Mouse (Mus musculus) left cerebral cortex, postnatal 36 days (tissue): ENCODE results near the gene Mapre3. TPM values are rescaled to one million over a fixed set of nuclear protein-coding genes. Genes with fewer than 3 reads are reported as not detected.

ENCODE experiments used
- DNase-seq, 2 experiments: peaks; one replicate each; pipeline ENCODE4 v3.0.0; 2021 to 2022; ENCODE audit warnings: low spot score in 2 of 2, mixed read lengths in 1 of 2
- intact Hi-C: fragments of 180-260 bp; cut with DNase I; formaldehyde crosslinking; loops from one replicate; pipeline ENCODE4 v1.15.1; 2025
- total RNA-seq, 2 experiments: library from RNA; stranded (reverse); gene quantifications; 2 replicates each; pipeline ENCODE4 v1.2.3; 2021

Gene Mapre3
- total RNA-seq, 2 experiments from 2014 or later = 223 to 238 TPM

DNA sequence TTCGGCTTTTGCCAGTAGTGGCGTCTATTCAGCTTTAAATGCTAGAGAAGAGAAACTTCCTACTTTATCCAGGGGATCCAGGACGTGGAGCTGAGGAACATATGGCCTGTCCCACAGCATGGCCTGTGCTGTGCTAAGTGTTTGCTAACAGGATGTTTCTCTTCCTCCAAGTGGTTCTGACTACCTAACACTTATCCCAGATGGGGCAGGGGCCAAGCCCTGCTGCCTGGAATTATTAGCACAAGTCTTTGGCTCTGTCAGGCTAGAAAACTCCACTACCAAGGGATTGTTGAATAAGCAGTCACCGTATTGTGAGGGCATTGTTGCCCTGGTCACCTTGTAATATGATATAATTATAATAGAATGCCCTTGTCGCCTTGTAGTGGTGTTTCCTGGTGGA is 8.2 kb downstream of the Mapre3 start:
- DNase-seq = no peak
- intact Hi-C loops = no loop called here

DNA sequence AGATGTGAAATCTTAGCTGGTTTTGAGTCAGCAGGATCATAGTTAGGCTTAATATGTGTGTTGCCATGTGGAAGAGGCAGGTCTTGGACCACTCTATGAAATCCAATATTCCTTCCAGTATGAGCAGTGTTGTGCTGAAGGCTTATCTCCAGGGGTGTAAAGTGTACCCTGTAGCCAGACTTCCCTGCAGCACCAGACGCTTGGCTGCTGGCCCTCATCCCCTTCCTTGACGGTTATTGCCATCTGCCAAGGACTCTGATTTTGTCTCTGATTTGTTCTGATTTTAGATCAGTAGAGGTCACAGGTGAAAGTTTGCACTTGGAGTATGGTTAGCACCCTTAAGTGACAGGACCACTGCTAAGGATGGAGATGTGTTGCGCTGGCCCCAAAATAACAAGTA is 8.7 kb downstream of the Mapre3 start:
- intact Hi-C loops = no loop called here
- no peak for DNase-seq

DNA sequence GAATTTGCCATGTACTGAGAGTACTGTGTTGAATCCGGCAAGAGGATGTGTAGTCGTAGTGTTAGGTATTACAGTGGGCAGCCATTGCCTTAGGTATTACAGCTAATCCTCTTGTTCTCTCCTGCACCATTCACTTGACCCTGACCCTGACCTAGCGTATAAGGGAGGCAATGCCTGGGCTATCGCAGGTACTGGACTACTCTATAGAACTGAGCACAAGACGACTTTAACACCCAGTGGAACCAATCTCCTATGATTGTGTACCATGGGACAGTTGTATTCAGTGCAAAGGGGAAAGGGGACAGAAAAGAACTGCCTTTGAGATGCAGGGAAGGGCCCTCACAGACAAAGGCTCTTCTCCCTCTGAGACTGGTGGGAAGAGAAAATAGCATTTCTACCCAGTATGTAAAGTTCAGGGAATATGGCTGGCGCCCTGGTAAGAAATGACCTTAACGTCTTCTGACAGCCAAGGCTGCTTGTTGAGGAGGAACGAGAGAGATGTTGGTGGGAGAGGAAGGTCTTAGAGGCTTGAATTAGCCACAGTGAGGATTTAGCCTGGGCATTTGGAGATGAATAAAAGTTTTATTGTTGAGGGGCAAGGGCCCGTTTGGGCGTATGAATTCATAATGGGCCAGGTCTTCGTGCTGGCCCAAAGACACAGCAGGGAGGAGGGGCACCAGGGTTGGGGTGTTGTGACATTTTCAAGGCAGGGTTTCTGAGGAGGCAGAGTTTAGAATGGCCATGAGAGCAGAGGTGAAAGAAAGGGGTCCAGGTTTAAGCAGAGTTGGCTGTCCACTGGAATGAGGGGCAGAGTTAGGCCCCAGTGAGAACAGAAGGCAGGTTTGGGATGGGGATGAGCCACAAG is 9.9 kb downstream of the Mapre3 start:
- intact Hi-C loops = no loop called here
- DNase-seq = no peak

DNA sequence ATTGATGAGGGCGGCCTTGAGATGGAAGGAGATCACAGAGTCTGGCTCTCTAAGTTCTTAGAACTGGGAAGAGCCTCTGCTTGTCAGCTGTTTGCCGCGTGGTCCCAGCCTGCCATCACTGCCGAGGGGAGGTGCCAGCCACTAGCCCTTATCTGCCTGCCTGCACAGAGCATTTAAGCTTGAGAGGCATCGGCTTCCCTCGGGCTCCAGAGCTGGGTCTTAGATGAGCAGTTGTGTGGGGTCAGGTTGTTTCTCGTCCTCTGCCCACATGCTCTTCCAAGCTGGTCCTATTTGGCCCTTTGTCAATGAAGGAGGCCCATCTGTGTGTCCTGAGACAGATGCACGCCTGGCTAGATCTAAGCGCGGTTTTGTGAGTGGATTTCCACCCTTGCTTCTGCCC is 10.7 kb downstream of the Mapre3 start:
- intact Hi-C loops = no loop called here
- DNase-seq = no peak

DNA sequence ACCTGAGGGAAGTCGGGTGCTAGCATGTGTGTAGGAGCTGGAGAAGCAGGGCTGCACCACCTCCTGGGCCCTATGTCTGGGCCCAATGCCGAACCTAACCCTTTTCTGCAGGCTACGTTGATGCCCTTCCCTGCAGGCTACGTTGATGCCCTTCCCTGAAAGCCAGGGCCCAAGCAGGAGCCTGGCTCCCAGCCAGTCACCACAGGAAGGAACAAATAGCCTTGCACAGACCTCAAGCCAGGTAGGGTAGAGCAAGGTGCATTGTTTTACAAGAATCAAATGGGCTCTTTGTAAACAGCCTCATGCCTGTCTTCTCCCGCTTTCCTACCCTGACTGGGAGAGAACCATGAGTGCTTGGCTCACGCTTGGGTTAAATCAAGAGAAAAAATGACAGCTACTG is 11.4 kb downstream of the Mapre3 start:
- intact Hi-C loops = no loop called here
- DNase-seq = no peak

DNA sequence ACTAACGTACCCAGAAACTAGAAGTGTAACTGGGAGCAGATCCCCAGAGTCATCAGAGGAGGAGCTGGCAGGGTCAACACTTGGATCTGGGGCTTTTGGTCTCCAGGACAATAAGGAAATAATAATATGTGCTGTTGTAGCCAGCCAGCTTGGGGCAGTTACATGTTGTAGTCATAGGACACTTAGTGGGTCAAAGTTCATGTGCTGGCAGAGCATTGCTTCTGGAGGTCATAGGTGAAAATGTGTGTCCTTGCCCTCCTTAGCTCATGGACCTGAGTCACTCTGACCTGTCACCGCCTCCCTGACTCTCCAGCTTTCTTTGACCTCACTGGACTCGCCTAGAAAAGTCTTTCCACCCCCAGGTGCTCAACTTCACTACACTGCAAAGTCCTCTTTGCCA is 19.0 kb downstream of the Mapre3 start:
- no peak for DNase-seq
- intact Hi-C loops = no loop called here

DNA sequence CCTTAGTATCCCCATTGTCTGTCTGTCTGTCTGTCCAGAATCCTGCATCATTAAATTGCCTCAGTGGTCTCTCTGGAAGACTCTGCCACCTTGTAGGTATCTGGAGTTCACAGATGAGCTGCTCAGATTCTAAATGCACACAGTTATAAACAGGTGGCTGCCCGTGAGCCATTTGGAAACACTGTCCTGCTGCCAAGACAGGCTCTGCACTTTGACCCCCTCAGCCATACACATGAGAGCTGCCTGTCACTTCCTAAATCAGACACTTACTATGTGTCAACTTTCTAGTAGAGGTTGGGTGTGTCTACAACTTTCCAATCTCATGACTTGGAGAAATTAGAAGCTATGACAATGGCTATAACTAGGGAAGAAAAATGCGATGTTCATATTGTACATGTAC is 25.3 kb downstream of the Mapre3 start:
- intact Hi-C loops = no loop called here

DNA sequence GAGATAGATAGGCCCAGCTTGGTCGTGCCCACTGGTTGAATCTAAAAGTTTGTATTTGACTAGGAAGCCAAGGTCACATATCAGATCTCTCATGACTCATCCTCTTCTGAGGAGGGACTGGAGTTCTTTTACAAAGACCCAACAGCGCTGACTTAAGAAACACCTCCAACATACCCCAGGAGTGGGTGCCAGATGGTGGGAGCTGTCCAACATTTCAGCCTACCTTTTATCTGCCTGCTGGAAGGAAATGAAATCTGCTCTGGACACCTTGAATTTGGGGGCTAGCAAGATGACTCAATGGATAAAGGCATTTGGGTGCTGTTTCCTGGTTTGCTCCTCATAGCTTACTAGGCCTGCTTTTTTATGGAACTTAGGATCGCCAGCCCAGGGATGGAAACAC is 27.5 kb downstream of the Mapre3 start:
- DNase-seq = no peak
- intact Hi-C loops = no loop called here

More for the DNA sequence above, 25.3 kb downstream of the Mapre3 start:
- DNase-seq = no peak

DNA sequence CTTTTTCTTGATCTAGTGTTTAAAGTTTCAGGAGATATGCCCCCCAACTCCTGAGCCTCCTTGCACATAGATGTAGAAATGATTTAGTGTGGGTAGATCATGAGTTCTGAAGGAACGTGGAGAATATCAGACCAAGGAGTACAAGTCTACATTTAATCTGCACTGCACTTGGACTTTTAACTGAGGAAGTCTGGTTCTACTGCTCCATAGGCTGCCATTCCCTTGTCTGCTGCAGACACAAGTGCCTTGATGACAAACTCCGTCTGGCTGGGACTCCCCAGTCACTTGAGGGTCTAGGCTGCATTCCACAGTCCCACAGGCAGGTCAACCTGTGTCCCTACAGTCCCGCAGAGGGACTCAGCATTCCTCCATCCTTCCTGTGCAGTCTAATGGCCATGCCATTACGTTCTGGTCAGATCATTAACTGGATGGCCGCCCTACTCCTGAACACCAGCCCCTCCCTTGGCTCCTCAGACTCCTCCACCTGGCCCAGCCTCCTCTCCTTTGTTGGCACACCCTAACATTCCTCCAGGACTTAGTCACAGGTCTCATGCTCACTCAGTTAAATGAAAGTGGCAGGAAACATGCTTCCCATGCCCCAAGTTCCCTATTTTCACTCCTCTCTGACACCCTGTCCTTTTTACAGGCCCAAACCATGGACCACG is 35.6 kb downstream of the Mapre3 start:
- no peak for DNase-seq
- intact Hi-C loops = no loop called here

DNA sequence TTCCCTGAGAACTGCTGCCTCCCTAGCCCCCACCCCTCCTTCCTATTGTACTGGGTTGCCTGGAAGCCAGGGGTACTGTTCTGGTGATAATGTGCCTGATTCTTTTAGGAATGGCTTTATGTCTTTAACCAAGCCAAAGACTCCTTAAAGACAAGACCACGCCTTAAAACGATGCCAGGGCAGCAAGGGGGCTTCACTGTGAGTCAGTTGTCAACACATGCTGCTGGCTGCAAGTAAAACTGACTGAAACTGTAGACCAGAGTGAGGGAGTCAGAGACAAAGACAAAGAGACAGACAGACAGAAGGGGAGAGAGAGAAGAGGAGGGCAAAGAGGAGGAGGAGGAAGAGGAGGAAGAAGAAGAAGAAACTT is 36.1 kb downstream of the Mapre3 start:
- intact Hi-C loops = no loop called here

DNA sequence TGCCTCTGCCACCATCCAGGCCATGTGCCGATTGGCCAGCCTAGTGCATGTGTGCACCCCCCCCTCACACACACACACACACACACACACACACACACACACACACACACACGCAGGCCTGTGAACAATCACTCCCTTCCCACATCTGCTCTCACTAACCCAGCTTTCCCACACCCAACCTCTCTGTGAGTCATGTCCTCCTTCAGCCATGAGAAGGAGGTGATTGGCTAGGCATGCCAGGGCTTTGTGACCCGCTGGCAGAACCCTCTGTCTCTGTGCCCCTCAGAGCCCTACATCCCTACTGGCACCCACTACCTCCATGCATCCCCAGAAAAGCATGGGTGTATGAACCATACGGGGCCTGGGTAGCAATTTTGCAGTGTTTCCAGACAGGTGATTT is 39.1 kb downstream of the Mapre3 start:
- intact Hi-C loops = no loop called here
- DNase-seq = no peak

More for the DNA sequence above, 36.1 kb downstream of the Mapre3 start:
- no peak for DNase-seq

DNA sequence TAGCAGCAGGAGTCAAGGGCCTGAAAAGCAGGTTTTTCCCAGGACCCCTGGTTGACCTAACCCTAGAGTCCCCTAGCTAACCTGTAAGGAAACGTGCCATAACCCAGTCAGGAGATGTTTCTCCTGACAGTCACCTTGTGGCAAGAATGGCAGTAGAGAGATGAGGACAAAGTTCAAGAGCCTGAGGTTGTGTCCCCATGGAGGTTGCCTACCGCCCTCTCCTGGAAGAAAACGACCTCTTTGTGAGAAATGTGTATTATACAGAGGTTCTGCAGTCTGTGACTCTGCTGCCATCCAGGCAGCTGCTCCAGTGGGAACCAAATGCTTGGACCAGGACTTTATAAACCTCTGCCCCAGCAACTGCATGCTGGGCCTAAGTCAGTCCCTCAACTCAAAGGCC is 41.2 kb downstream of the Mapre3 start:
- no peak for DNase-seq
- intact Hi-C loops = loop anchor here (5.0 kb wide), 1 partner anchor 48 kb away; no protein-coding TSS in a partner anchor

DNA sequence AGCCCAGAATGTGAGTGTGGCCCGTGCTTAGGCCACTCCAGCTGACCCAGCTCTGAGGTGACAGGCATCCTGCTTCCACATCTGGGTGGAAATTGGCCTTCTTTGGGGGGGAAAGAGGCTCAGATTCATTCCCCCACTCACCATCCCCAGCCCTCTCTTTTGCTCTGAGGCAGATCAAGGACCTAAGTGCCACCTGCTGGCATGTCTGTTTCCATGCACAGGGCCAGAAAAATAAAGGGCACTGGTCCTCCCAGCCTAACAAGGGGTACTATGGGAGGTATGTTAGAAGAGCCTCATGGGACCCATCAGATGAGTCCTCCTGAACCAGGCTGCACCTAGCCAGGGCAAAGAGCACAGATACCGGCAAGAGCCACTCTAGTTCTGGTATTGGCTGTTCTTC is 41.7 kb downstream of the Mapre3 start:
- intact Hi-C loops = loop anchor here (5.0 kb wide), 1 partner anchor 49 kb away; no protein-coding TSS in a partner anchor
- no peak for DNase-seq

DNA sequence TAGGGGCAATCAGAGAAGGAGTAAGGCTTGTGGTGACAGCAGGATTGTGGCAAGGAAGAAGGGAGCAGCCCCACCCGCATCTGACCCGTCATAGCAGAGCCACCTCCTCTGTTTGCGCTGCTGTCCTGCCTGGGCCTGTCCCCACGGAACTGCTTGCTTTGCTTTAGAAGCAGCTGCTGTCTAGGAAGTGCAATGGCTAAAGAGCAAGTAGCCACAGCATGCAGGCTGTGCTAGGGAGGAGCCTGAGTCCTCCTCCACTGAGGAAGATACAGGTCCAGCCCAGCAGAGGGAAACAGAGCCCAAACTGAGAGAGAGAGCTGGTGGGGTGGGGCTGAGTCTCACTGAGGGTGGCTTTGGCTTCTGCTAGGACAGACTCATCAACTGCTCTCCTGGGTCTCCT is 49.4 kb downstream of the Mapre3 start:
- DNase-seq = no peak
- intact Hi-C loops = no loop called here

DNA sequence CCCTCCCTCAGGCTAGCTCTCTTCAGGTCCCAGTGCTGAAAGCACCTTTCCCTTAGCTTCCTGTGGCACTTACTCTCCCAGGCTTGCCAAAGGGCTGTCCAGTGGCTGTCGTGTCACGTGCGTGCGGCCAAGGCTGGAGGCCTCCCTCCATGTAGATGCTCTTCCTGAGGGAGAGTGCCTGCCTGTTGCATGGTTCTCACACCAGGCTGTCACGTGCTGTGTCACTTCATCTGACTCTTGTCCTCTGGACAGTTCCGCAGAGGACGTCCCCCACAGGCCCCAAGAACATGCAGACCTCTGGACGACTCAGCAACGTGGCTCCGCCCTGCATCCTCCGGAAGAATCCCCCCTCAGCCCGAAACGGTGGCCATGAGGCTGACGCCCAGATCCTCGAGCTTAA is 49.9 kb downstream of the Mapre3 start:
- DNase-seq = no peak
- intact Hi-C loops = no loop called here

DNA sequence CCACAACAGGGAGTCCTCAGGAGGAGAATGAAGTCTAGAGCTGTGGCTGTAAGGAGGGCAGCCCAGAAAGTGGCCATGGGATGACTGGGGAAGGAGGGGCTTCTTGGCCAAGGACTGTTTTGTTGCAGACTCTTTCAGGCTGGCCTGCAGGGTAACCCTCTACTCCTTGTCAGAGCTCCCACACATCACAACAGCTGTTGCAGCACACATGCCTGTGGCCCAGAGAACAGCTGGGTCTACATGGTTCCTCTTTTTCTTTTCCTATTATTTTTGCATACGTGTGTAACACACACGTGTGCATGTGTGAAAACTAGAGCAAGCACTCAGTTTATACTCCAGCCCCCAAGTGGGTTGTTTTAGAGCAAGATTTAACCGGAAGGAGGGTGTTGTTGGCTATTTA is 52.4 kb downstream of the Mapre3 start:
- intact Hi-C loops = no loop called here

DNA sequence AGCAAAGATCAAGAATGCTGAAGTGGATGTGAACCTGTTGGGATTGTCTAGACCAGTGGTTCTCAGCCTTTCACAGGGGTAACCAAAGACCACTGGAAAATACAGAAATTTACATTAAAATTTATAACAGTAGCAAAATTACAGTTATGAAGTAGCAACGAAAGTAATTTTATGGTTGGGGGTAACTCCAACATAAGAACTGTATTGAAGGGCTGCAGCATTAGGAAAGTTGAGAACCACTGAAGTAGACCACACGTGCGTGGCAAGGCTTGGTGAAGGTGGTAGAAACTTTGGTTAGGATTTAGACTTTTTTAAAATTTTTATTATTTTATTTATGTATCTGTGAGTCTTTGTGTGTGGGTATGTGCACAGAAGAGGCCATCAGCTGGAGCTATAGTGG is 53.3 kb downstream of the Mapre3 start, which contains the start of gene Tmem214:
Gene Tmem214, plus strand, starts transcription at position 301 of the 400 bp plus-strand sequence.
- intact Hi-C loops = no loop called here
- DNase-seq = no peak

More for the DNA sequence above, 52.4 kb downstream of the Mapre3 start:
- no peak for DNase-seq

DNA sequence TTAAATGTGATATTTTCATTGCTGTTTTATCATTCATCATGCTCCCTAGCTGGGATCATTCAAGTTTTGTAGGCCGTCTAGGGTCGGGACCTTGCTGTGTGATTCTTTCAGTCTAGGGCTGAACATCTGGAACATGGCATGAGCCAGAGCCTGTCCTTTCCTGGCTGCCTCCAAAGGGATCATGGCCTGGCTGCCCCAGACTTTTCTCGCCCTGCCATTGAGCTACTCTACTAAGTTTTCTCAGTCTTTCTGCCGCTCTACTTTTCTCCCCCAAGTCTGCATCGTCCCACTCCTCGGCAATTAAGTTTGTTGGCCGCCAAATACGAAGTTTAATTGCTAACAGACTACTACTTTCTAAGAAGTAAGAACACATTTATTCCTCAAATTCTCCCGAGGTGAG is 54.5 kb downstream of the Mapre3 start:
- intact Hi-C loops = no loop called here
- DNase-seq = no peak

DNA sequence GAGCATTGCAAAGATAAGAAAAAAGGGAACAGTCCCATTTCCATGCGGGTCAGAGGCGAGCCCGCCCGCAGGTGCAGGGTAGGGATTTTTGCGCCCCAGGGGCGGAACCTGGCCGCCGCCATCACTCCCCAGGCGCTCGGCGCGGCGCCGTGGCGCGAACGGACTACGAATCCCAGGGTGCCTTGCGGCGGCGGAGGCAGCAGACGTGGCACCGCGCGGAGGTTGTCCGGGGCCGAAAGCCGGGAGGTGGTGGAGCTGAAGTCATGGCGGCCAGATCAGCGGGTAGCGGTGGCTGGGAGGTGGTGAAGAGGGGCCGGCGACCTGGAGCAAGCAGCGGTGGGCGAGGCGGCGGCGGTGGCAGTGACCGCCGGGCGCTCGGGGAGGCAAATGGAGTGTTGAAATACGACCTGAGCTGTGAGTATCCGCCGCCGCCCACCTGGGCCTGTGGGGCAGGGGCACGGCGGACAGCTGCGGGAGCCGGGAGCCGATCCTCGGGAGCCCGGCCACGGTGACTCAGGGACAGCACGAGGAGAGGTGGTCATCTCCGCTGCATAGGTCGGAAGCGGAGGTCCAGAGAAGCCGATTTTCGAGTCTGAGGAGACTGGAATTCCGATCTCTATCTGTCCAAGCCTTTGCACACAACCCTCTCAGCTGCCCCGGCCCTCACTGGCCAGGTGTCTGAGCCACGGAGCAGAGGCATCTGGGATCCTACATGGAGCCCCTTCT is 55.1 kb downstream of the Mapre3 start:
- DNase-seq = peak; percentile 92 to 93
- intact Hi-C loops = no loop called here

DNA sequence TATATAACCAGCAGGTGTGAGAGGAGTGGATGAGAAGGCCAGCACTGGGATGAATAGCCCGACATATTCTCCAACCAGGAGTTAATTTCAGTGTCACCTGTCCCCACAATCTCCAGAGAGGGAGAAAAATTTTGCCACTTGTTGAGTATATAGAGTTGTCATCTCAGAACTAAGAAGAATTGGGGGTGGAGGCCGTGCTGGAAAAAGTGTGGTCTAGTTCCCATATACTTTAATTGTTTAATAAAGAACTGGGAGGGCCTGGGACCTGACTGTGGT is 55.6 kb downstream of the Mapre3 start:
- no peak for DNase-seq
- intact Hi-C loops = no loop called here

DNA sequence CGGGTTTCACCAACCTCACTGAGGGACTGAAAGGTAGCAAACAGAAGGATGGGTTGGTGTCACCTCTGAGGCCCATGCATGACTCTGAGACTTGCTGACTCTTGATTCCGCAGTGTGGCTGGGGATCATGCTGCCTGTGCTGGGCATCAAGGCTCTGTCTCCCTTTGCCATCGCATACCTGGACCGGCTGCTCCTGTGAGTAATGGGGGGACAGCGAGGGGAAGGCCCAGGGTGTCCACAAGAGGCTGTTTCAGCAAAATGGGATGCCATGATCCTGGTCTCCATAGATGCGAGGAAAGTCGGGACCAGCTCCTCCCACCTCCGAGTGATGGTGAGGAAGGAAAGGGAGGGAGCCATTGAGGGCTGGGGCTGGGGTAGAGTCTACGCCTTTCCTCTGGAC is 58.1 kb downstream of the Mapre3 start:
- no peak for DNase-seq
- intact Hi-C loops = no loop called here
